Mouse (Mus musculus) gastrocnemius, adult 18-20 months (tissue): Measurements from ENCODE around the gene Slc39a10. TPM values are rescaled to one million over a fixed set of nuclear protein-coding genes. Genes with fewer than 3 reads are reported as not detected.
"Not testable (repeated sequence)": the region's sequence is repeated elsewhere in the genome, so short reads cannot be mapped to it uniquely, and the experiment has no call there.

Experiments used
- DNase-seq: peaks from one replicate; pipeline ENCODE4 v3.0.0; 2021; ENCODE audit warnings: low spot score
- total RNA-seq, 2 experiments: library from RNA; stranded (reverse); gene quantifications; 2 replicates each; pipeline ENCODE4 v1.2.3; 2021

The Slc39a10 gene
- total RNA-seq, 2 experiments from 2014 or later: 4.0 to 5.3 TPM

GRCm38 (mm10) chr1:46782227-46782626, 110.4 kb downstream of the Slc39a10 start:
- not testable (repeated sequence) for DNase-seq

- not testable (repeated sequence) for DNase-seq
These were observed 122.5 kb downstream of the Slc39a10 start for GRCm38 (mm10) chr1:46770077-46770695.

GRCm38 (mm10) chr1:46769318-46769717, 123.3 kb downstream of the Slc39a10 start:
- not testable (repeated sequence) for DNase-seq

- not testable (repeated sequence) for DNase-seq
These were observed 128.1 kb downstream of the Slc39a10 start for GRCm38 (mm10) chr1:46764600-46764999.
